Mouse (Mus musculus): ENCODE results near the gene Olfr1095. TPM values are rescaled to one million over a fixed set of nuclear protein-coding genes. Genes with fewer than 3 reads are reported as not detected.

Gene Olfr1095
- total RNA-seq (2021), result not detected
- long read RNA-seq, experiment 1, result 0 reads
- long read RNA-seq, experiment 2, result 0 reads

DNA sequence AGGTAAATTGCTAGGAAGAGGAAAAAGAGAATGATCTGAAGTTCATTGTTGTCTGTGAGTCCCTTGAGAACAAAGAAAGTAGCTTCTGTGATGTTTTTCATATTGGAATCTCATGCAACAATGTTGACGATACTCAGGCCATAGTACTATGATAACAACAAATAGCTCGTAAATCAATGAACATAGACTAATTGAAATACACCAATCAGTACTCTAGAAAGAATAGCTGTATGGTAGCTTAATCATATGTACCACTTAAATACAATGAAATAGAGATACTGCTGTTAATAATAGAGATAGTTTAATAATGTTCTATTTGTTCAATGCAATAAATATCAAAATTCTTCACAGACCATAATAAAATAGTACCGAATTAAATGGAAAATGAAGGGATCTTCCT, at the start of gene Olfr1095:
Gene Olfr1095 (minus strand): TSS at position 101 of the 400 bp plus-strand sequence.
- intact Hi-C loops (cut with DNase I), result no loop called here
- no peak for DNase-seq (ENCODE audit: low spot score in 2 of 2)

DNA sequence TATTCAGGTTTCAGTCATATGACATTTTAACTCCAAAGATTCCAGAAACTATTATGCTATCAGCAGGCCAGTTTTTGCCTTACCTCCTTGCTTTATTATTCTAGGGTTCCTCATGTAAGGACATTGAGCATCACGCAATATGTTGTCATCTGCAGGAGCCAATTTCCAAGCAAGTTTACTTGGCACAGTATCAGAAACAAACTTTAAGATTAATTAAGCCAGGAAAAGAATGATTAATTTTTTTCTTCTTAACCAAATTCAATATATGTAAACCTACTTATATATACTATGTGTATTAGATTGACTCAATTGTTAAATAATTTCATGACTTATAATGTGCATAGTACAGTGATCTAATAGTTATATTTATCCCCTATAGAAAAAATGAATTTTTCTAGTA, 40.6 kb upstream of the Olfr1095 start, which contains the start of gene Olfr1097:
Gene Olfr1097 (minus strand): TSS at position 101 of the 400 bp plus-strand sequence.
- no peak for DNase-seq (ENCODE audit: low spot score in 2 of 2)
- intact Hi-C loops (cut with DNase I), result no loop called here

DNA sequence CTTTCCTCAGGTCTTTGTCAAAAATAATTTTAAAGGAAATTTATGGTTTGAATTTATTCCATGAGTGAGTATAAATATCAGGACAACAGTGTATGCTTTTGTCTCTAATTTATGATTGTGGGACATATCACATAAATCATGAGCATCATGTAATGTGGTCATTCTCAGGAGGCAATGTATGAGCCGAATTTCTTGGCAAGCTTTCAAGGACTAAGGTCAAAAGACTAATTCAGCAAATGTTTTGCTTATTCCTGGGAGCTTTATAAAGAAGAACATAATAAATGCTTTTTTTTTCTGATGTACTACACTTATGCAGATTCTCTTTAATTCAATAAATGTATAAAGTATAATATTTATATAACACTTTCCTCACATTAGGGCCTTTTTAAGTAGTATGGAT, 23.2 kb upstream of the Olfr1095 start, which contains the start of gene Gm13723:
Gene Gm13723 (minus strand): TSS at position 101 of the 400 bp plus-strand sequence.
- no peak for DNase-seq (ENCODE audit: low spot score in 2 of 2)
- intact Hi-C loops (cut with DNase I), result no loop called here

GRCm38 (mm10) chr2:86824363-86824762, 27.1 kb downstream of the Olfr1095 start, which contains the start of gene Olfr1094:
Gene Olfr1094 (plus strand): TSS chr2:86824663.
- intact Hi-C loops (cut with DNase I), result no loop called here
- DNase-seq (ENCODE audit: low spot score in 2 of 2), result no peak

GRCm38 (mm10) chr2:86809918-86810317, 41.6 kb downstream of the Olfr1095 start, which contains the start of gene Olfr141:
Gene Olfr141 (minus strand): TSS chr2:86810018.
- intact Hi-C loops (cut with DNase I), result no loop called here

More at GRCm38 (mm10) chr2:86809918-86810317, 41.6 kb downstream of the Olfr1095 start, which contains the start of gene Olfr141:
- no peak for DNase-seq (ENCODE audit: low spot score in 2 of 2)

Other genes with a start within 250 kb of the Olfr1095 start
- not detected for gene Olfr1084, start 212.0 kb downstream of the Olfr1095 start, total RNA-seq (2021)
- gene Olfr1085, start 189.7 kb downstream of the Olfr1095 start, total RNA-seq (2021), result not detected
- gene Olfr1086, start 171.6 kb downstream of the Olfr1095 start, total RNA-seq (2021), result not detected
- not detected for gene Olfr1087, start 153.3 kb downstream of the Olfr1095 start, total RNA-seq (2021)
- gene Olfr1089, start 118.0 kb downstream of the Olfr1095 start, total RNA-seq (2021), result not detected
- gene Olfr1090, start 92.7 kb downstream of the Olfr1095 start, total RNA-seq (2021), result not detected
- not detected for gene Olfr1093, start 69.2 kb downstream of the Olfr1095 start, total RNA-seq (2021)
- not detected for gene Olfr141, start 41.7 kb downstream of the Olfr1095 start, total RNA-seq (2021)
- gene Olfr1094, start 27.0 kb downstream of the Olfr1095 start, total RNA-seq (2021), result not detected
- not detected for gene Gm13723, start 23.1 kb upstream of the Olfr1095 start, total RNA-seq (2021)
- gene Olfr1097, start 40.5 kb upstream of the Olfr1095 start, total RNA-seq (2021), result not detected
- gene Olfr1098, start 72.8 kb upstream of the Olfr1095 start, total RNA-seq (2021), result not detected
- not detected for gene Olfr1099, start 109.0 kb upstream of the Olfr1095 start, total RNA-seq (2021)
- not detected for gene Olfr1100, start 128.3 kb upstream of the Olfr1095 start, total RNA-seq (2021)
- not detected for gene Olfr1101, start 139.5 kb upstream of the Olfr1095 start, total RNA-seq (2021)
- not detected for gene Olfr1102, start 146.7 kb upstream of the Olfr1095 start, total RNA-seq (2021)
- gene Olfr1104, start 175.4 kb upstream of the Olfr1095 start, total RNA-seq (2021), result not detected
- not detected for gene Olfr1105, start 184.8 kb upstream of the Olfr1095 start, total RNA-seq (2021)
- not detected for gene Olfr1106, start 200.6 kb upstream of the Olfr1095 start, total RNA-seq (2021)
- not detected for gene Olfr1107, start 224.1 kb upstream of the Olfr1095 start, total RNA-seq (2021)
- not detected for gene Olfr1109, start 244.3 kb upstream of the Olfr1095 start, total RNA-seq (2021)

Data from left cerebral cortex, postnatal 14 days (tissue).